Mouse (Mus musculus) megakaryocyte-erythroid progenitor cell, adult 5-6 weeks (primary cell): ENCODE data around the gene Slc43a2. TPM values are rescaled to one million over a fixed set of nuclear protein-coding genes. Genes with fewer than 3 reads are reported as not detected.

Experiments used
- ATAC-seq: replicated peaks from 2 replicates; pipeline ENCODE4 v1.8.0; 2016; ENCODE audit warnings: mild to moderate bottlenecking, inconsistent platforms; ENCODE audit not compliant: severe bottlenecking, poor library complexity, low FRiP score, low TSS enrichment
- total RNA-seq, 2 experiments: library from RNA; stranded (forward) in 1 of 2; stranded (reverse) in 1 of 2; fragments of 200-1000, 215-1000 nt in 1 of 2; fragments of >200 nt in 1 of 2; fragmentation: Nextera tagmentation in 1 of 2; gene quantifications; 2 replicates each; pipeline ENCODE4 v1.2.3; 2014 to 2017

The Slc43a2 gene
- 1.2 and 2.2 TPM in 2 replicates for total RNA-seq (2014; fragmentation: Nextera tagmentation)
- 1.9 and 2.9 TPM in 2 replicates for total RNA-seq (2017)

GRCm38 (mm10) chr11:75531469-75532242, at the start of gene Slc43a2:
Gene Slc43a2, plus strand, starts transcription at chr11:75531694.
- ATAC-seq: peak; percentile 72

GRCm38 (mm10) chr11:75486192-75486591, 45.3 kb upstream of the Slc43a2 start:
- 0 out of 2 replicates have a peak, but pooled peaks have one; percentile 3 for ATAC-seq

- peak; percentile 100 for ATAC-seq
Measured at GRCm38 (mm10) chr11:75486601-75487285, 44.8 kb upstream of the Slc43a2 start, which contains the start of gene Prpf8. Gene Prpf8, plus strand, starts transcription at chr11:75486816.

- ATAC-seq: no peak
Measured at GRCm38 (mm10) chr11:75487496-75487895, 44.0 kb upstream of the Slc43a2 start.

GRCm38 (mm10) chr11:75494296-75495049, 37.0 kb upstream of the Slc43a2 start:
- ATAC-seq: no peak

- ATAC-seq: peak; percentile 38; the same call in 1 of the 2 replicates
Measured at GRCm38 (mm10) chr11:75498126-75498525, 33.4 kb upstream of the Slc43a2 start.

GRCm38 (mm10) chr11:75508162-75508561, 23.3 kb upstream of the Slc43a2 start:
- ATAC-seq: no peak

- ATAC-seq: no peak
Measured at GRCm38 (mm10) chr11:75508904-75509303, 22.6 kb upstream of the Slc43a2 start.

- peak; percentile 57 for ATAC-seq
Measured at GRCm38 (mm10) chr11:75509741-75510626, 21.5 kb upstream of the Slc43a2 start, which contains the start of gene Rilp. Gene Rilp, plus strand, starts transcription at chr11:75510094.

GRCm38 (mm10) chr11:75510627-75510993, 20.9 kb upstream of the Slc43a2 start:
- ATAC-seq: peak; percentile 86

GRCm38 (mm10) chr11:75511213-75511612, 20.3 kb upstream of the Slc43a2 start:
- no peak for ATAC-seq

- ATAC-seq: no peak
Measured at GRCm38 (mm10) chr11:75512301-75513018, 19.0 kb upstream of the Slc43a2 start.

- ATAC-seq: no peak
Measured at GRCm38 (mm10) chr11:75513336-75513735, 18.2 kb upstream of the Slc43a2 start, which contains the start of gene Scarf1. Gene Scarf1, plus strand, starts transcription at chr11:75513540.

GRCm38 (mm10) chr11:75515186-75515585, 16.3 kb upstream of the Slc43a2 start:
- ATAC-seq: no peak

GRCm38 (mm10) chr11:75519834-75520633, 11.5 kb upstream of the Slc43a2 start:
- ATAC-seq: no peak

GRCm38 (mm10) chr11:75521609-75522008, 9.9 kb upstream of the Slc43a2 start:
- ATAC-seq: no peak

- no peak for ATAC-seq
Measured at GRCm38 (mm10) chr11:75522793-75523192, 8.7 kb upstream of the Slc43a2 start.
